Mouse (Mus musculus): ENCODE results near the gene Serpina12. TPM values are rescaled to one million over a fixed set of nuclear protein-coding genes. Genes with fewer than 3 reads are reported as not detected.

The Serpina12 gene
- total and polyA plus RNA-seq, 3 experiments: 0.05 TPM; not detected in 2

- DNase-seq (ENCODE audit: low spot score) (no peak), ATAC-seq (ENCODE audit: extremely low read depth, insufficient number of reproducible peaks, low FRiP score, poor library complexity, severe bottlenecking) (no peak)
- Histone ChIP-seq H3K27me3 (ENCODE audit: insufficient read depth, low read length) (no peaks in the 10 kb centered on the region), H3K36me3 (replicated peaks) (no peaks in the 10 kb centered on the region), H3K4me1 (ENCODE audit: insufficient read depth, low read depth, low read length) (no peaks in the 10 kb centered on the region), H3K4me3 (ENCODE audit: low read depth, low read length) (no peak overlapping the region; the same call in 1 of the 2 replicates), H3K9me3 (replicated peaks) (peaks cover 82% of the 10 kb centered on the region)
- TF ChIP-seq CTCF (IDR thresholded peaks at IDR 0.05; ENCODE audit: low read depth, low read length) (no peak), POLR2AphosphoS5 (IDR thresholded peaks at IDR 0.05; ENCODE audit: insufficient replicate concordance, low read depth, low read length) (no peak), GATA2 (IDR thresholded peaks at IDR 0.05; ENCODE audit: borderline replicate concordance, low read depth, low read length) (no peak), GATA1 (IDR thresholded peaks at IDR 0.05; ENCODE audit: borderline replicate concordance, low read length) (no peak), TAL1 (conservative IDR thresholded peaks at IDR 0.05; ENCODE audit: low read depth, low read length) (no peak)
These were observed 13.3 kb upstream of the Serpina12 start for GRCm38 (mm10) chr12:104057531-104057930.

GRCm38 (mm10) chr12:104057050-104057449 lies 12.8 kb upstream of the Serpina12 start:
- H3K9me3 ChIP-seq (replicated peaks): peaks cover 83% of the 10 kb centered on the region
- no peaks in the 10 kb centered on the region for H3K36me3 ChIP-seq (replicated peaks)
- ATAC-seq (ENCODE audit: extremely low read depth, insufficient number of reproducible peaks, low FRiP score, poor library complexity, severe bottlenecking) (no peak), DNase-seq (ENCODE audit: low spot score) (no peak)
- H3K4me3 ChIP-seq (ENCODE audit: low read depth, low read length): no peak overlapping the region
- TF ChIP-seq POLR2AphosphoS5 (IDR thresholded peaks at IDR 0.05; ENCODE audit: insufficient replicate concordance, low read depth, low read length): no peak
- H3K27me3 ChIP-seq (ENCODE audit: insufficient read depth, low read length): no peaks in the 10 kb centered on the region
- no peaks in the 10 kb centered on the region for H3K4me1 ChIP-seq (ENCODE audit: insufficient read depth, low read depth, low read length)

- H3K4me3 ChIP-seq (ENCODE audit: low read depth, low read length): peak overlapping the region; percentile 39
- TF ChIP-seq GATA2 (IDR thresholded peaks at IDR 0.05; ENCODE audit: borderline replicate concordance, low read depth, low read length) (no peak), GATA1 (IDR thresholded peaks at IDR 0.05; ENCODE audit: borderline replicate concordance, low read length) (no peak), CTCF (IDR thresholded peaks at IDR 0.05; ENCODE audit: low read depth, low read length) (no peak), POLR2AphosphoS5 (IDR thresholded peaks at IDR 0.05; ENCODE audit: insufficient replicate concordance, low read depth, low read length) (no peak), TAL1 (conservative IDR thresholded peaks at IDR 0.05; ENCODE audit: low read depth, low read length) (no peak)
- H3K36me3 ChIP-seq (replicated peaks): no peaks in the 10 kb centered on the region
- H3K9me3 ChIP-seq (replicated peaks): peaks cover 81% of the 10 kb centered on the region
- no peak for DNase-seq (ENCODE audit: low spot score)
- H3K27me3 ChIP-seq (ENCODE audit: insufficient read depth, low read length): no peaks in the 10 kb centered on the region
- no peak for ATAC-seq (ENCODE audit: extremely low read depth, insufficient number of reproducible peaks, low FRiP score, poor library complexity, severe bottlenecking)
- no peaks in the 10 kb centered on the region for H3K4me1 ChIP-seq (ENCODE audit: insufficient read depth, low read depth, low read length)
These were observed 11.5 kb upstream of the Serpina12 start for GRCm38 (mm10) chr12:104055755-104056154.

- no peaks in the 10 kb centered on the region for H3K27me3 ChIP-seq (ENCODE audit: insufficient read depth, low read length)
- DNase-seq (ENCODE audit: low spot score): no peak
- ATAC-seq (ENCODE audit: extremely low read depth, insufficient number of reproducible peaks, low FRiP score, poor library complexity, severe bottlenecking): no peak
These were observed 9.8 kb upstream of the Serpina12 start for GRCm38 (mm10) chr12:104053995-104054394.

DNA sequence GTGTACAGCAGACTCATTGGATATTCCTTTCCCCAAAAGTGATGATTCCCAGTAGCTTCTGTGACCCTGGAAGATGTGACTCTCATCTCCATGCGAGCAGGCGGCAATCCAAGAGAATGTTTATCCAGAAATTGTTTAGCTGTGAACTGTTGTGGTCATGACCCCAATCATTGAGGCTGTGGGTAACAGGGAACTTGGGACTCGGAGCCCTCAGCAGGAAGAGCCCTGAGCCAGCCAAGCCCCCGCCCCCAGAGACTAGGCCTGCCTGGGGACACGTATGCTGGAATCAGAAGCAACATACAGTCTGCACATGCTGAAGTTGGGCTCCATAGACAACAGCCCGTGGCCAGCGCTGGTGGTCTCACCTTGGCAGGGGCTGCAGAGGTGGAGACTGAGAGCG lies 1.5 kb upstream of the Serpina12 start:
- TF ChIP-seq CTCF (IDR thresholded peaks at IDR 0.05; ENCODE audit: low read depth, low read length): no peak
- TF ChIP-seq GATA1 (IDR thresholded peaks at IDR 0.05; ENCODE audit: borderline replicate concordance, low read length): no peak
- no peak for TF ChIP-seq POLR2AphosphoS5 (IDR thresholded peaks at IDR 0.05; ENCODE audit: insufficient replicate concordance, low read depth, low read length)
- no peak for TF ChIP-seq TAL1 (conservative IDR thresholded peaks at IDR 0.05; ENCODE audit: low read depth, low read length)
- no peak for TF ChIP-seq GATA2 (IDR thresholded peaks at IDR 0.05; ENCODE audit: borderline replicate concordance, low read depth, low read length)
- no peak for ATAC-seq (ENCODE audit: extremely low read depth, insufficient number of reproducible peaks, low FRiP score, poor library complexity, severe bottlenecking)
- Histone ChIP-seq H3K4me1 (ENCODE audit: insufficient read depth, low read depth, low read length) (no peaks in the 10 kb centered on the region), H3K36me3 (replicated peaks) (no peaks in the 10 kb centered on the region), H3K27me3 (ENCODE audit: insufficient read depth, low read length) (no peaks in the 10 kb centered on the region), H3K9me3 (replicated peaks) (peaks cover 78% of the 10 kb centered on the region), H3K4me3 (ENCODE audit: low read depth, low read length) (no peak overlapping the region)
- DNase-seq (ENCODE audit: low spot score): no peak

More at GRCm38 (mm10) chr12:104053995-104054394, 9.8 kb upstream of the Serpina12 start:
- Histone ChIP-seq H3K4me3 (ENCODE audit: low read depth, low read length) (no peak overlapping the region), H3K9me3 (replicated peaks) (peaks cover 75% of the 10 kb centered on the region), H3K36me3 (replicated peaks) (no peaks in the 10 kb centered on the region), H3K4me1 (ENCODE audit: insufficient read depth, low read depth, low read length) (no peaks in the 10 kb centered on the region)
- TF ChIP-seq GATA2 (IDR thresholded peaks at IDR 0.05; ENCODE audit: borderline replicate concordance, low read depth, low read length) (no peak), TAL1 (conservative IDR thresholded peaks at IDR 0.05; ENCODE audit: low read depth, low read length) (no peak), POLR2AphosphoS5 (IDR thresholded peaks at IDR 0.05; ENCODE audit: insufficient replicate concordance, low read depth, low read length) (no peak), CTCF (IDR thresholded peaks at IDR 0.05; ENCODE audit: low read depth, low read length) (no peak), GATA1 (IDR thresholded peaks at IDR 0.05; ENCODE audit: borderline replicate concordance, low read length) (no peak)

- Histone ChIP-seq H3K27me3 (ENCODE audit: insufficient read depth, low read length) (no peaks in the 10 kb centered on the region), H3K4me3 (ENCODE audit: low read depth, low read length) (no peak overlapping the region), H3K4me1 (ENCODE audit: insufficient read depth, low read depth, low read length) (no peaks in the 10 kb centered on the region), H3K36me3 (replicated peaks) (no peaks in the 10 kb centered on the region), H3K9me3 (replicated peaks) (peaks cover 80% of the 10 kb centered on the region)
- DNase-seq (ENCODE audit: low spot score) (no peak), ATAC-seq (ENCODE audit: extremely low read depth, insufficient number of reproducible peaks, low FRiP score, poor library complexity, severe bottlenecking) (no peak)
- TF ChIP-seq GATA2 (IDR thresholded peaks at IDR 0.05; ENCODE audit: borderline replicate concordance, low read depth, low read length) (no peak), POLR2AphosphoS5 (IDR thresholded peaks at IDR 0.05; ENCODE audit: insufficient replicate concordance, low read depth, low read length) (no peak), TAL1 (conservative IDR thresholded peaks at IDR 0.05; ENCODE audit: low read depth, low read length) (no peak), GATA1 (IDR thresholded peaks at IDR 0.05; ENCODE audit: borderline replicate concordance, low read length) (no peak), CTCF (IDR thresholded peaks at IDR 0.05; ENCODE audit: low read depth, low read length) (no peak)
These were observed 1.5 kb downstream of the Serpina12 start for GRCm38 (mm10) chr12:104042753-104043152.

DNA sequence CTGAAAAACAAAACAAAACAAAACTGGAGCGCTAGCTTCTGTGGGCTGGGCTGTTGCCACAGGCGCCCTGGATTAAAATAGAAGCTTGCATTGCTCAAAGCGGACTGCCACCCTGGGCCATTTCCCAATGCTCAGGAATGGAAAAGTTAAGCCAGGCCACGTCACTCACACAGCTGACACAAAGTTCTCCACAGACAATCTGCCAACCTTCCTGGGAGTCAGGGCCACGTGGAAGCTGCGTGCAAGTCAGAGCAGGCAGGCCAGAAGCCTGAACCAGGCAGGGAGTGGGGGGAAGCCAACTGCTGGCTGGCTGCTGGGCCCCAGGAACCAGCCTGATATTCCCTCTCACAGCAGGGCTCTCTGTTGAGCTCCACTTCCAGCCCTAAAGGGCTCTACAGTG lies 2.8 kb downstream of the Serpina12 start:
- ATAC-seq (ENCODE audit: extremely low read depth, insufficient number of reproducible peaks, low FRiP score, poor library complexity, severe bottlenecking) (no peak), DNase-seq (ENCODE audit: low spot score) (no peak)
- Histone ChIP-seq H3K36me3 (replicated peaks) (no peaks in the 10 kb centered on the region), H3K27me3 (ENCODE audit: insufficient read depth, low read length) (no peaks in the 10 kb centered on the region), H3K9me3 (replicated peaks) (peaks cover 82% of the 10 kb centered on the region), H3K4me3 (ENCODE audit: low read depth, low read length) (no peak overlapping the region), H3K4me1 (ENCODE audit: insufficient read depth, low read depth, low read length) (no peaks in the 10 kb centered on the region)
- no peak for TF ChIP-seq GATA2 (IDR thresholded peaks at IDR 0.05; ENCODE audit: borderline replicate concordance, low read depth, low read length)
- no peak for TF ChIP-seq POLR2AphosphoS5 (IDR thresholded peaks at IDR 0.05; ENCODE audit: insufficient replicate concordance, low read depth, low read length)
- no peak for TF ChIP-seq CTCF (IDR thresholded peaks at IDR 0.05; ENCODE audit: low read depth, low read length)
- no peak for TF ChIP-seq GATA1 (IDR thresholded peaks at IDR 0.05; ENCODE audit: borderline replicate concordance, low read length)
- TF ChIP-seq TAL1 (conservative IDR thresholded peaks at IDR 0.05; ENCODE audit: low read depth, low read length): no peak

All from G1E (cell line).